In the genomic region with DNA sequence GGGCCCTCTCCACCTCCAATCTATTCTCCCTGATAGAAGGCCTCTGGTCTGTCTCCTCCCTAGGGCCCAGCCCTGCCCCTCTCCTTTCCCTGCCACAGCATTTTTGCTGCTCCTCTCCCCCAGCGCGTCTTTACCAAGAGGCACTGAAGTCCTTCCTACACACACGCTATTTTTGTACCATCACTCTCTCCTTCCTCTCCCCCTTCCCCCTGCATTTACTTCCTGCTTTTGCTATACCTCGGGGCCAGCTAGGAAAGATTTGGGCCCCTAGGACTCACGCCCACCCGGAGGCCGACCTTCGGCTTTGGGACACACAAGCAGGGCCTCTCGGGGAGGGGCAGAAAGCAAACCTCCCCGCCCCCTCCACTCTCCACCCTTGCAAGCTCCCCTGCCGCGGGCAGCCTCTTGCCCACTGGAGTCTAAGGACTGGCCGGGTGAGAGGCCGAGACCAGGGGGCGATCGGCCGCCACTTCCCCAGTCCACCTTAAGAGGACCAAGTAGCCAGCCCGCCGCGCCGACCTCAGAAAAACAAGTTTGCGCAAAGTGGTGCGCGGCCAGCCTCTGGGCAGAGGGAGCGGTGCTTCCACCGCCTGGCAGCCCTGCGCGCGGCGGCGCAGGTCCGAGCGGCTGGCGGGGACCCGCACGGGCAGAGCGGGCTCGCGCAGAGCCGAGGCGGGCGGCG, we compare ENCODE assay signal across 8 mouse cellular contexts. TPM values are rescaled to one million over a fixed set of nuclear protein-coding genes. Genes with fewer than 3 reads are reported as not detected.
A peak's percentile ranks its signal among the peaks of the same experiment; 100 is the strongest.
DNase-seq lines count a peak whose midpoint lies in the region; ATAC-seq and TF ChIP-seq lines count a peak whose summit lies in the region.

Gene Sirpa, plus strand, starts transcription at position 377 of the 682 bp plus-strand sequence.

- H3K27ac ChIP-seq in bone marrow macrophage, adult 2 months (ENCODE audit: insufficient read depth, low read depth, low read length), result peak within 1 kb of the TSS; percentile 100
- peak within 1 kb of the TSS; percentile 89 for H3K27ac ChIP-seq in embryonic facial prominence, embryonic 14.5 days (replicated peaks; ENCODE audit: low read depth, low read length)
- H3K27ac ChIP-seq in kidney, adult 2 months (ENCODE audit: insufficient read depth, low read depth, low read length), result peak within 1 kb of the TSS; percentile 87
- H3K27ac ChIP-seq in limb, embryonic 11.5 days (replicated peaks; ENCODE audit: low read depth, low read length), result peak within 1 kb of the TSS; percentile 59; the same call in 1 of the 2 replicates
- peak within 1 kb of the TSS; percentile 77 for H3K27ac ChIP-seq in midbrain, embryonic 11.5 days (ENCODE audit: low read depth, low read length)
- peak within 1 kb of the TSS; percentile 63 for H3K27ac ChIP-seq in small intestine, adult 2 months (ENCODE audit: insufficient read depth, low read depth, low read length)

- H3K4me2 ChIP-seq in embryonic facial prominence, embryonic 14.5 days (ENCODE audit: low read depth, low read length), result peak within 1 kb of the TSS; percentile 68
- peak within 1 kb of the TSS; percentile 61 for H3K4me2 ChIP-seq in limb, embryonic 11.5 days (ENCODE audit: low read depth, severe bottlenecking)
- H3K4me2 ChIP-seq in midbrain, embryonic 11.5 days, result peak within 1 kb of the TSS; percentile 80

- no peaks in the 10 kb centered on the region for H3K9me3 ChIP-seq in embryonic facial prominence, embryonic 14.5 days (ENCODE audit: control insufficient read depth, low read length)
- no peaks in the 10 kb centered on the region for H3K9me3 ChIP-seq in limb, embryonic 11.5 days (ENCODE audit: control insufficient read depth, low read length)
- H3K9me3 ChIP-seq in midbrain, embryonic 11.5 days (ENCODE audit: control insufficient read depth, low read length), result no peaks in the 10 kb centered on the region

- TF ChIP-seq CTCF in bone marrow macrophage, adult 2 months (IDR thresholded peaks at IDR 0.05; ENCODE audit: low read depth, low read length), result no peak
- TF ChIP-seq CTCF in kidney, adult 2 months (conservative IDR thresholded peaks at IDR 0.05; ENCODE audit: insufficient read depth, insufficient read length, low read depth, low read length), result no peak
- no peak for TF ChIP-seq CTCF in small intestine, adult 2 months (IDR thresholded peaks at IDR 0.05; ENCODE audit: extremely low read depth, insufficient read length, insufficient replicate concordance, low read depth, low read length)

- peaks cover 49% of the 10 kb centered on the region for H3K4me1 ChIP-seq in bone marrow macrophage, adult 2 months (ENCODE audit: control insufficient read depth, insufficient read depth, low read length)
- H3K4me1 ChIP-seq in embryonic facial prominence, embryonic 14.5 days (ENCODE audit: control insufficient read depth, insufficient read depth, low read length), result peaks cover 8% of the 10 kb centered on the region; the same call in 1 of the 2 replicates
- peaks cover 14% of the 10 kb centered on the region for H3K4me1 ChIP-seq in kidney, adult 2 months (ENCODE audit: control insufficient read depth, insufficient read depth, low read length)
- 0 out of 2 replicates have a peak, but pooled peaks cover 2% of the 10 kb centered on the region for H3K4me1 ChIP-seq in limb, embryonic 11.5 days (ENCODE audit: control insufficient read depth, insufficient read depth, low read length)
- peaks cover 18% of the 10 kb centered on the region for H3K4me1 ChIP-seq in midbrain, embryonic 11.5 days (ENCODE audit: control insufficient read depth, insufficient read depth, low read length)
- no peaks in the 10 kb centered on the region for H3K4me1 ChIP-seq in small intestine, adult 2 months (ENCODE audit: control insufficient read depth, insufficient read depth, insufficient read length, low read length)

- peak within 1 kb of the TSS; percentile 75 for H3K4me3 ChIP-seq in bone marrow macrophage, adult 2 months (ENCODE audit: insufficient read depth, low read length)
- peak within 1 kb of the TSS; percentile 74 for H3K4me3 ChIP-seq in embryonic facial prominence, embryonic 14.5 days (ENCODE audit: low read depth, low read length)
- peak within 1 kb of the TSS; percentile 84 for H3K4me3 ChIP-seq in kidney, adult 2 months (ENCODE audit: insufficient read depth, low read depth, low read length)
- H3K4me3 ChIP-seq in limb, embryonic 11.5 days (ENCODE audit: low read depth, low read length), result peak within 1 kb of the TSS; percentile 60
- H3K4me3 ChIP-seq in midbrain, embryonic 11.5 days (ENCODE audit: low read depth, low read length), result peak within 1 kb of the TSS; percentile 67
- peak within 1 kb of the TSS; percentile 64 for H3K4me3 ChIP-seq in small intestine, adult 2 months (ENCODE audit: low read depth, low read length)

- DNase-seq in embryonic facial prominence, embryonic 14.5 days (ENCODE audit: low spot score), result peak; percentile 83
- peak; percentile 87 to 89 for DNase-seq in heart, adult 18-20 months
- DNase-seq in kidney, adult 2 months, result peak; percentile 85
- peak; percentile 76 for DNase-seq in limb, embryonic 11.5 days (ENCODE audit: low spot score)
- peak; percentile 93 for DNase-seq in midbrain, embryonic 11.5 days (ENCODE audit: low spot score, missing footprints)
- DNase-seq in MN1 (ENCODE audit: low spot score), result no peak

- ATAC-seq in embryonic facial prominence, embryonic 14.5 days (ENCODE audit: low read depth), result peak; percentile 89
- ATAC-seq in limb, embryonic 11.5 days (ENCODE audit: insufficient number of reproducible peaks, low FRiP score, low TSS enrichment, low read depth), result peak; percentile 79
- peak; percentile 87 for ATAC-seq in midbrain, embryonic 11.5 days (ENCODE audit: low FRiP score)

- WGBS in embryonic facial prominence, embryonic 14.5 days, result 1% methylated on average over 30 of the region's 43 CpGs
- WGBS in kidney, adult 2 months, result 4% methylated on average over 41 of the region's 43 CpGs
- WGBS in limb, embryonic 11.5 days, result 0% methylated on average over 37 of the region's 43 CpGs
- WGBS in midbrain, embryonic 11.5 days, result 0% methylated on average over 35 of the region's 43 CpGs
- 1% methylated on average over 41 of the region's 43 CpGs for WGBS in small intestine, adult 2 months

- H3K36me3 ChIP-seq in embryonic facial prominence, embryonic 14.5 days (ENCODE audit: control insufficient read depth, insufficient read depth, low read length), result no peaks in the 10 kb centered on the region
- H3K36me3 ChIP-seq in kidney, adult 2 months (ENCODE audit: control insufficient read depth, insufficient read depth, low read length), result no peaks in the 10 kb centered on the region
- H3K36me3 ChIP-seq in limb, embryonic 11.5 days (ENCODE audit: control insufficient read depth, insufficient read depth, low read length), result no peaks in the 10 kb centered on the region
- H3K36me3 ChIP-seq in midbrain, embryonic 11.5 days (ENCODE audit: control insufficient read depth, insufficient read depth, low read length), result no peaks in the 10 kb centered on the region
- no peaks in the 10 kb centered on the region for H3K36me3 ChIP-seq in small intestine, adult 2 months (ENCODE audit: control insufficient read depth, insufficient read depth, low read length)

- TF ChIP-seq POLR2A in bone marrow macrophage, adult 2 months (IDR thresholded peaks at IDR 0.05; ENCODE audit: borderline replicate concordance, low read depth, low read length), result 0 out of 2 replicates have a peak, but pooled peaks have one; percentile 28
- no peak for TF ChIP-seq POLR2A in kidney, adult 2 months (IDR thresholded peaks at IDR 0.05; ENCODE audit: low read depth, low read length)
- no peak for TF ChIP-seq POLR2A in small intestine, adult 2 months (IDR thresholded peaks at IDR 0.05; ENCODE audit: low read depth, low read length)

- H3K27me3 ChIP-seq in embryonic facial prominence, embryonic 14.5 days (replicated peaks; ENCODE audit: control insufficient read depth, insufficient read depth, low read length), result no peaks in the 10 kb centered on the region
- no peaks in the 10 kb centered on the region for H3K27me3 ChIP-seq in kidney, adult 2 months (replicated peaks; ENCODE audit: control insufficient read depth, insufficient read depth, low read length)
- H3K27me3 ChIP-seq in limb, embryonic 11.5 days (ENCODE audit: control insufficient read depth, insufficient read depth, low read length), result 0 out of 2 replicates have a peak, but pooled peaks cover 4% of the 10 kb centered on the region
- H3K27me3 ChIP-seq in midbrain, embryonic 11.5 days (ENCODE audit: control insufficient read depth, insufficient read depth, low read length), result peaks cover 3% of the 10 kb centered on the region; the same call in 1 of the 2 replicates
- H3K27me3 ChIP-seq in small intestine, adult 2 months (ENCODE audit: control insufficient read depth, insufficient read depth, low read length), result peaks cover 11% of the 10 kb centered on the region

- H3K9ac ChIP-seq in embryonic facial prominence, embryonic 14.5 days (ENCODE audit: low read depth, low read length), result peak within 1 kb of the TSS; percentile 85
- H3K9ac ChIP-seq in limb, embryonic 11.5 days (ENCODE audit: low read length), result peak within 1 kb of the TSS; percentile 80
- peak within 1 kb of the TSS; percentile 80 for H3K9ac ChIP-seq in midbrain, embryonic 11.5 days (ENCODE audit: low read length)

RNA-seq across cellular contexts. Expression of gene Sirpa, which starts in this region (rescaled TPM):
- polyA plus RNA-seq in bone marrow macrophage, adult 2 months (2012; ENCODE audit: insufficient read depth, insufficient read length, missing spikeins), result 1,284 and 1,400 TPM in 2 replicates
- 36.1 and 39.1 TPM in 2 replicates for polyA plus RNA-seq in embryonic facial prominence, embryonic 14.5 days (2014; fragmentation: Nextera tagmentation; extraction: Ambion mirVana)
- total RNA-seq in heart, adult 18-20 months (2021), result 10 to 100 TPM; 27.5 to 29.4 TPM
- 106 and 110 TPM in 2 replicates for polyA plus RNA-seq in kidney, adult 2 months (2012; rRNA removed)
- polyA plus RNA-seq in limb, embryonic 11.5 days (2014; fragmentation: Nextera tagmentation; extraction: Ambion mirVana), result 15.2 and 16.0 TPM in 2 replicates
- polyA plus RNA-seq in midbrain, embryonic 11.5 days (2014; fragmentation: Nextera tagmentation; extraction: Ambion mirVana), result 16.0 and 17.9 TPM in 2 replicates
- polyA plus RNA-seq in small intestine, adult 2 months (2012; rRNA removed), result 14.1 and 16.0 TPM in 2 replicates

Comparison
In these comparisons a context has a peak if more than half of its experiments do, and no peak if none do; other contexts are left out.
1. RNA of gene Sirpa (polyA plus RNA-seq): 1,284 to 1,400 TPM in bone marrow macrophage, adult 2 months; 106 to 110 TPM in kidney, adult 2 months, 36.1 to 39.1 TPM in embryonic facial prominence, embryonic 14.5 days, 16.0 to 17.9 TPM in midbrain, embryonic 11.5 days, 15.2 to 16.0 TPM in limb, embryonic 11.5 days and 14.1 to 16.0 TPM in small intestine, adult 2 months; every median in the first group is over 10 times any median in the second.
2. Peak in every context shown above with its lines, with median percentiles within 50 percentile points of each other: H3K27ac ChIP-seq, H3K4me3 ChIP-seq, ATAC-seq, H3K4me2 ChIP-seq and H3K9ac ChIP-seq.